Mouse (Mus musculus): ENCODE data around the gene Nit1. TPM values are rescaled to one million over a fixed set of nuclear protein-coding genes. Genes with fewer than 3 reads are reported as not detected.
"Not testable (repeated sequence)": the region's sequence is repeated elsewhere in the genome, so short reads cannot be mapped to it uniquely, and the experiment has no call there.

Gene Nit1
- polyA plus RNA-seq, 1 experiment from 2014 or later, result 34.8 TPM

DNA sequence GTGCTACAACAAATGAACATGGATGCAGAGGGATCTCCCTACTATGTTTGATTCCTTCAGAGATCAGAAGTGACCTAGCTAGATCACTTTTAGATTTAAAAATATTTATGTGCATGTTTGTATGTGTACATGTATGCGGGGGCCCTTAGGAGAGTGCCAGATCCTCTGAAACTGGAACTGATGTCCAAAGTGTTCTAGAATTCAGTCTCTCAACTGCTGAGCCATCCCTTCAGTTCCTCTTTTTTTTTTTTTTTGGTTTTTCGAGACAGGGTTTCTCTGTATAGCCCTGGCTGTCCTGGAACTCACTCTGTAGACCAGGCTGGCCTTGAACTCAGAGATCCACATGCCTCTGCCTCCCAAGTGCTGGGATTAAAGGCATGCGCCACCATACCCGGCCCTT lies 18.9 kb downstream of the Nit1 start:
- H3K9me3 ChIP-seq; H3K27ac ChIP-seq (replicated peaks); ATAC-seq (ENCODE audit: extremely low read depth, insufficient number of reproducible peaks, low FRiP score, low TSS enrichment); H3K9ac ChIP-seq; H3K4me2 ChIP-seq; H3K27me3 ChIP-seq (replicated peaks); H3K4me3 ChIP-seq: not testable (repeated sequence)
- Histone ChIP-seq H3K4me1 (peaks cover 39% of the 10 kb centered on the region), H3K36me3 (peaks cover 16% of the 10 kb centered on the region)
- 73% methylated on average over 4 of the region's 4 CpGs for WGBS

DNA sequence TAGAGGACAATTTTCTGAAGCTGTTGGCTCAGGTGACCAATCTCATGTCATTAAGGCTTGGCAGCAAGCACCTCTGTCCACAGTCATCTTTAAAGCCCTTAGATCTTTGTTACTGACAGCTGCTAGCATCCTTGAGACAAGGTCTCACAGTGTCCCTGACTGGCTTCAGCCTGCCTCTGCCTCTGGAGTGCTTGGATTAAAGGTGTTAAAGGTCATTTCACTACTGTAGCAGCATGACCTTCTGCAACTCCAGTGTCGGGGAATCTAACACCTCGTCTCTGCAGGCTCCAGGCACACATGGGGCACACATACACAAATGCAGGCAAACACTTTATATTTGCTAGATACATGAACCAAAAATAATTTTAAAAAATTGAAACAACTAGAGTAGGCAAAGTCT lies 19.9 kb downstream of the Nit1 start:
- H3K27me3 ChIP-seq (replicated peaks), result no peaks in the 10 kb centered on the region
- no peaks in the 10 kb centered on the region for H3K9me3 ChIP-seq
- H3K4me3 ChIP-seq, result no peak overlapping the region
- H3K4me1 ChIP-seq, result peaks cover 29% of the 10 kb centered on the region
- H3K9ac ChIP-seq, result no peak overlapping the region
- H3K4me2 ChIP-seq, result no peak overlapping the region
- 69% methylated on average over 2 of the region's 2 CpGs for WGBS
- ATAC-seq (ENCODE audit: extremely low read depth, insufficient number of reproducible peaks, low FRiP score, low TSS enrichment), result no peak
- H3K27ac ChIP-seq (replicated peaks), result no peak overlapping the region
- peaks cover 16% of the 10 kb centered on the region for H3K36me3 ChIP-seq

DNA sequence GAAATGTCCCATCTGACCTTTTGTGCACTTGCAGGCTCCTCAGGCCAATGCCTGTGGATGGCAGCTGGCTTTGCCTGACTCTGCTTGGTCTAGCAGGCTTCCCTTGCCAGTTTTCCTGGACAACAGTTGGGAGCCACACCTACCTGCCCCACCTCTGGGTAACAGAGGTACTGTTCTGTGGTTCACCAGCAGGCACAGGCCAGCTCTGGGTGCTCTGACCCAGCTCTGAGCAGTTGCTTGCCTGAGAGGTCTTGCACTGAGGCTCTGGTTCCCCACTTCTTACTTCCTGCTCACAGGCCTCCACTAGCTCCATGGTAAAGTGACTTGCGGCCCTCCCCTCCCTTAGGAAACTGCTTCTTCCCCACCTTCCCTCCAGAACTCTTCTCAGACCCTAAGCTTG lies 23.4 kb downstream of the Nit1 start:
- no peak overlapping the region for H3K4me3 ChIP-seq
- H3K9ac ChIP-seq, result no peak overlapping the region
- no peaks in the 10 kb centered on the region for H3K27me3 ChIP-seq (replicated peaks)
- WGBS, result 78% methylated on average over 1 of the region's 1 CpGs
- H3K36me3 ChIP-seq, result peaks cover 16% of the 10 kb centered on the region
- H3K9me3 ChIP-seq, result no peaks in the 10 kb centered on the region
- H3K4me2 ChIP-seq, result no peak overlapping the region
- 0 out of 2 replicates have a peak overlapping the region, but pooled peaks have one; percentile 12 for H3K27ac ChIP-seq (replicated peaks)
- peaks cover 12% of the 10 kb centered on the region for H3K4me1 ChIP-seq
- no peak for ATAC-seq (ENCODE audit: extremely low read depth, insufficient number of reproducible peaks, low FRiP score, low TSS enrichment)

DNA sequence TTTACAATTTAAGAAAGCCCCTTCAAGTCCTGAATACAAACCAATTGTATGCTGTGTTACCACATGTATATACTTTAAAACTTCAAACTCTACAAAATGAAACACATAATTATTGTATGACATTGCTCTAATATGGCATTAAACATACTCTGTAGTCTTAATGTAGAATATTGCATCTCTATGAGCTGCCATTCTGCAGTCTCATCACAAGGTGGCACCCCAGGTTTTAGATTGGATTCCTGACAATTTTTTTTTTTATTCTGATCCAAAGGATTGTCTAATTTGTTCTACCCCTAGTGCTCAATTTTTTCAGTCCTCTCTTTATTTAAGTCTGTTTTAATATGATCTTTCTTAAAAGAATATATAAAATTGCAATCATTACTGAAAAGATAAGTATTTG lies 24.0 kb downstream of the Nit1 start:
- no peak for ATAC-seq (ENCODE audit: extremely low read depth, insufficient number of reproducible peaks, low FRiP score, low TSS enrichment)
- Histone ChIP-seq H3K4me1 (peaks cover 10% of the 10 kb centered on the region), H3K27me3 (replicated peaks) (no peaks in the 10 kb centered on the region), H3K4me2 (no peak overlapping the region), H3K36me3 (peaks cover 15% of the 10 kb centered on the region), H3K9ac (no peak overlapping the region), H3K4me3 (no peak overlapping the region), H3K9me3 (no peaks in the 10 kb centered on the region), H3K27ac (replicated peaks) (no peak overlapping the region)

DNA sequence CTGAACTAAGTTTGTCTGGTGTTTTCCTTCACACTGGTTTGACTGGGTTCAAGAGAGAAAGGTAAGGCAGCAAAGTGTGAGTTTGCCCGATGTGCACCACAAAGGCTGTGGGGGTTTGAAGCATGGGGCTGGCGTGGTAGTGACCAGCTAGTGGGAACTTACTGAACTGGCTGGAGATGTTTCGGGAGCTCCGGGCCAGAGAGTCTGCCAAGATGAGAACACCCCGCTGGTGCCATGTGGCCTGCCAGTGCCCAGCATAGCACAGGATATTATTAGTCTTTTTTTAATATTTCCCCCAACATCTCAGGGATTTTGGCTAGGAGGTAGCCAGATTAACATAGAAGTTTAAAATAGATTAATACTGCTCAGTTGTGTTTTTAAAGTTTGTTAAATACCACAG lies 25.3 kb downstream of the Nit1 start:
- peaks cover 8% of the 10 kb centered on the region; the same call in 1 of the 2 replicates for H3K9me3 ChIP-seq
- ATAC-seq (ENCODE audit: extremely low read depth, insufficient number of reproducible peaks, low FRiP score, low TSS enrichment), result no peak
- H3K4me1 ChIP-seq, result no peaks in the 10 kb centered on the region
- no peak overlapping the region for H3K27ac ChIP-seq (replicated peaks)
- H3K9ac ChIP-seq, result peak overlapping the region; percentile 48; the same call in 1 of the 2 replicates
- H3K4me3 ChIP-seq, result peak overlapping the region; percentile 29
- H3K4me2 ChIP-seq, result peak overlapping the region; percentile 56
- peaks cover 4% of the 10 kb centered on the region; the same call in 1 of the 2 replicates for H3K36me3 ChIP-seq
- H3K27me3 ChIP-seq (replicated peaks), result no peaks in the 10 kb centered on the region
- 17% methylated on average over 5 of the region's 5 CpGs for WGBS

DNA sequence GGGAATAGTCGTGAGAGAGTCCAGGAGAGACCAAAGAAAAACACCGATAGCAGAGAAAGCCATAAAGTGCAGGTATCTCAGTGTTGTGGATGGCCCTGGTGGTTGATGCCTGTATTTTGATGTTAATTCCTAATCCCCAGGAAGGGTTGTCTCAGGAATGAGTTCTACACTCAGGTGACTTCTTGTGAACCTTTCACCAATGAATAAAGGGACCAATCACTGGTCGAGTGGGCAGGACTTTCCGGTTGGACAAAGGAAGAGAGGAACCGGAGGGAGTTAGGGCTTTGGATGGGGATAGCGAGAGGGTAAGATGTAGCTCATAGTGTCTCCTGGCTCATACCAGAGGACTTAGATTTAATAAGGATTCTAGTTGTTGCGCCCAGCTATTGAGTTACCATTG lies 25.7 kb downstream of the Nit1 start:
- WGBS, result 19% methylated on average over 7 of the region's 7 CpGs
- H3K36me3 ChIP-seq, result peaks cover 4% of the 10 kb centered on the region; the same call in 1 of the 2 replicates
- H3K27me3 ChIP-seq (replicated peaks), result no peaks in the 10 kb centered on the region
- H3K4me2 ChIP-seq, result peak overlapping the region; percentile 56
- no peak for ATAC-seq (ENCODE audit: extremely low read depth, insufficient number of reproducible peaks, low FRiP score, low TSS enrichment)
- no peaks in the 10 kb centered on the region for H3K4me1 ChIP-seq
- H3K27ac ChIP-seq (replicated peaks), result no peak overlapping the region
- H3K9me3 ChIP-seq, result peaks cover 8% of the 10 kb centered on the region; the same call in 1 of the 2 replicates
- H3K9ac ChIP-seq, result peak overlapping the region; percentile 48; the same call in 1 of the 2 replicates
- H3K4me3 ChIP-seq, result peak overlapping the region; percentile 29

GRCm38 (mm10) chr1:171309321-171309720 lies 36.1 kb downstream of the Nit1 start:
- no peak overlapping the region for H3K27ac ChIP-seq (replicated peaks)
- no peak overlapping the region for H3K4me2 ChIP-seq
- H3K9ac ChIP-seq, result no peak overlapping the region
- 63% methylated on average over 2 of the region's 2 CpGs for WGBS
- no peaks in the 10 kb centered on the region for H3K9me3 ChIP-seq
- no peak overlapping the region for H3K4me3 ChIP-seq
- ATAC-seq (ENCODE audit: extremely low read depth, insufficient number of reproducible peaks, low FRiP score, low TSS enrichment), result no peak
- H3K4me1 ChIP-seq, result peaks cover 11% of the 10 kb centered on the region; the same call in 1 of the 2 replicates
- H3K36me3 ChIP-seq, result no peaks in the 10 kb centered on the region
- H3K27me3 ChIP-seq (replicated peaks), result no peaks in the 10 kb centered on the region

GRCm38 (mm10) chr1:171306157-171306556 lies 39.3 kb downstream of the Nit1 start:
- H3K4me1 ChIP-seq, result peaks cover 11% of the 10 kb centered on the region; the same call in 1 of the 2 replicates
- ATAC-seq (ENCODE audit: extremely low read depth, insufficient number of reproducible peaks, low FRiP score, low TSS enrichment); H3K9me3 ChIP-seq; H3K4me2 ChIP-seq; H3K4me3 ChIP-seq; H3K27ac ChIP-seq (replicated peaks); H3K36me3 ChIP-seq; H3K9ac ChIP-seq; H3K27me3 ChIP-seq (replicated peaks): not testable (repeated sequence)
- WGBS, result 59% methylated on average over 5 of the region's 5 CpGs

- Histone ChIP-seq H3K36me3 (no peaks in the 10 kb centered on the region), H3K4me1 (peaks cover 7% of the 10 kb centered on the region), H3K4me2 (no peak overlapping the region), H3K27me3 (replicated peaks) (peaks cover 34% of the 10 kb centered on the region), H3K9ac (no peak overlapping the region), H3K27ac (replicated peaks) (no peak overlapping the region), H3K9me3 (no peaks in the 10 kb centered on the region), H3K4me3 (no peak overlapping the region)
- WGBS, result 43% methylated on average over 3 of the region's 3 CpGs
- no peak for ATAC-seq (ENCODE audit: extremely low read depth, insufficient number of reproducible peaks, low FRiP score, low TSS enrichment)
Observed at GRCm38 (mm10) chr1:171298226-171298625, 47.2 kb downstream of the Nit1 start.

DNA sequence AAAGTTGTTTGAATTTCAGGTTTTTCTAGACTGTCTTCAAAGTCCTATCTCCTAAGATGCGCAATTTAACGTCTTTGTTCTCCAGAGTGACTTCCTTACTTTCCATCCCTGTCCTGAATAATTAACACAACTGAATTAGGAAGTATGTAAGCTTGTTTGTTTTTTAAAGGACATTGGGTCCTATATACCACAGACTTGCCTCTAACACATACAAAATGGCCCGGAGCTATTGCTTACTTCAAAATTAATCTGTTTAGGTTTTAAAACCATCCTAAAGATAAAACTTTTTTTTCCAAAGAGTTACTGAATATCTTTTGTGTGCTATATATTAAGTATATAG lies 50.4 kb downstream of the Nit1 start:
- peaks cover 34% of the 10 kb centered on the region for H3K27me3 ChIP-seq (replicated peaks)
- WGBS, result 14% methylated on average over 3 of the region's 3 CpGs
- no peaks in the 10 kb centered on the region for H3K9me3 ChIP-seq
- peak overlapping the region; percentile 94 for H3K9ac ChIP-seq
- peaks cover 9% of the 10 kb centered on the region for H3K4me1 ChIP-seq
- no peak for ATAC-seq (ENCODE audit: extremely low read depth, insufficient number of reproducible peaks, low FRiP score, low TSS enrichment)
- H3K27ac ChIP-seq (replicated peaks), result peak overlapping the region; percentile 93
- peaks cover 16% of the 10 kb centered on the region for H3K36me3 ChIP-seq
- H3K4me3 ChIP-seq, result peak overlapping the region; percentile 87
- peak overlapping the region; percentile 89 for H3K4me2 ChIP-seq

DNA sequence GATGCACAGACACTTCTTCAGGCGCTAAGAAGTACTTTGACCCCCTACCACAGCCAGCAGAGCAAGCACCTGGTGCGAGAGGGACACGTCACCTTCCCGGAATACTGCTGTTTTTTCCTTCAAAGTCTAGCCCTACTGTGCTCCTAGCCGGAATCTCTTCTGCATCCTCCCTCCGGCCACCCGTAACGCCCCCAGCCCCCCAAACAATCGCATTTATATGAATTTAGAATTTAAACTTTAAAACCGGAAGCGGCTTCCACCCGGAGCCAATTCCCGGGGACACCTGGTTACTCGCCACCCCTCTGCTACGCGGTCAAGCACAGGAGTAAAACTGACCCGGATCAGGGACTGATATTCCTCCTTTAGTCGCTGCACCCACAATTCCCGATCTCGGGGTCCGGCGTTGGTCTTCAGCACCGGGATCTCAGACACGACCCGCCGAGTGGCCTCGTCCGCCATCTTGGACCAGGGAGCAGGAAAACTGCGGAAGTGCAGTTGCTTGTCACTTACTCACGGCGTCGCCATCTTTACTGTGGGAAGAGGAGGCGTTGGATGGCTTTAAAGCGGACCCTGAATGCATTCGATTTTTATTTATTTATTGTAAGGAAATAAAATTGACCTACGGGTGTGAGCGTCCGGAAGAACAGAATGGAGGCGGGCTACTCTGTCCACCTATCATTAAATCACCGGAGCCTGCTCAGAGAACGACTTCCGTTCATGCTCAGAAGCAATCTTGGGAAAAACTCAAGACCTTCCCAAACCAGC lies 51.0 kb downstream of the Nit1 start, which contains the start of gene Ufc1:
Gene Ufc1, minus strand, starts transcription at position 727 of the 765 bp plus-strand sequence.
- Histone ChIP-seq H3K9me3 (no peaks in the 10 kb centered on the region), H3K4me2 (peak within 1 kb of the TSS; percentile 89), H3K27me3 (replicated peaks) (peaks cover 34% of the 10 kb centered on the region), H3K4me1 (peaks cover 9% of the 10 kb centered on the region), H3K36me3 (peaks cover 21% of the 10 kb centered on the region), H3K27ac (replicated peaks) (peak within 1 kb of the TSS; percentile 93), H3K4me3 (peak within 1 kb of the TSS; percentile 87), H3K9ac (peak within 1 kb of the TSS; percentile 94)
- peak; percentile 48 for ATAC-seq (ENCODE audit: extremely low read depth, insufficient number of reproducible peaks, low FRiP score, low TSS enrichment)
- under 1% methylated on average over 42 of the region's 42 CpGs for WGBS

DNA sequence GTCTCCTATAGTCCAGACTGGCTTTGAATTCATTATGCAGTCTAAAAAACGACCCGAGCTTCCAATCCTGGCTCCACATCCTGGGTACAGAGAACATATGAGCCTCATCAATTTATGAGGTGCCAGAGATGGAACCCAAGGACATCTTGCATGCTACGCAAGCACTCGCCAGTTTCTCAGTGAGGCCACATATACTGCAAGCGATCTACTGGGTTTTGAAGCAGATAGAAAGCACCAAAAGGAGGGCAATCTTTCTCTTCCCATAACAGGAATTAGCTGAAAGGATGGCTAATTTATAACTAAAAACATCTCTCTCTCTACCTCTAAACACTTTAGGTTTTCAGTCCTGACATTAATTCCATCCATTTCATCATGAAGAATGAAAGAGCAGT lies 51.5 kb downstream of the Nit1 start:
- Histone ChIP-seq H3K9ac (peak overlapping the region; percentile 94), H3K4me1 (peaks cover 9% of the 10 kb centered on the region), H3K4me2 (peak overlapping the region; percentile 89), H3K36me3 (peaks cover 27% of the 10 kb centered on the region), H3K9me3 (no peaks in the 10 kb centered on the region), H3K27ac (replicated peaks) (peak overlapping the region; percentile 93), H3K27me3 (replicated peaks) (peaks cover 33% of the 10 kb centered on the region), H3K4me3 (peak overlapping the region; percentile 87)
- 42% methylated on average over 5 of the region's 5 CpGs for WGBS
- ATAC-seq (ENCODE audit: extremely low read depth, insufficient number of reproducible peaks, low FRiP score, low TSS enrichment), result no peak

All from heart, embryonic 13.5 days (tissue).